Mouse (Mus musculus): Measurements from ENCODE around the gene 9230104L09Rik.

- no peak for TF ChIP-seq EP300 (IDR thresholded peaks at IDR 0.05)
- TF ChIP-seq CTCF (IDR thresholded peaks at IDR 0.05), result no peak
Measured at GRCm38 (mm10) chr2:148868959-148869358, 4.1 kb upstream of the 9230104L09Rik start.
